Mouse (Mus musculus) brain, adult 2 months (tissue): Measurements from ENCODE around the gene Dgkh.
A peak's percentile ranks its signal among the peaks of the same experiment; 100 is the strongest.

Experiments
- DNase-seq: peaks from one replicate; pipeline ENCODE4 v3.0.0; 2011; ENCODE audit warnings: low read depth, low spot score

The Dgkh gene

GRCm38 (mm10) chr14:78538572-78539320 is 193.8 kb downstream of the Dgkh start:
- DNase-seq, result peak; percentile 69

GRCm38 (mm10) chr14:78537551-78537950 is 195.0 kb downstream of the Dgkh start:
- DNase-seq, result peak; percentile 72

GRCm38 (mm10) chr14:78536281-78537165 is 196.1 kb downstream of the Dgkh start, which contains the start of gene Akap11:
Gene Akap11 (minus strand): TSS chr14:78536808.
- peak; percentile 99 for DNase-seq

- DNase-seq, result peak; percentile 21
These were observed 197.2 kb downstream of the Dgkh start for GRCm38 (mm10) chr14:78535366-78535765.

- no peak for DNase-seq
These were observed 197.9 kb downstream of the Dgkh start for GRCm38 (mm10) chr14:78534651-78535050.

- DNase-seq, result no peak
These were observed 198.9 kb downstream of the Dgkh start for GRCm38 (mm10) chr14:78533701-78534100.

- no peak for DNase-seq
These were observed 200.2 kb downstream of the Dgkh start for GRCm38 (mm10) chr14:78532345-78532744.

GRCm38 (mm10) chr14:78530256-78530655 is 202.3 kb downstream of the Dgkh start:
- DNase-seq, result no peak

GRCm38 (mm10) chr14:78528461-78529425 is 203.8 kb downstream of the Dgkh start:
- no peak for DNase-seq

- no peak for DNase-seq
These were observed 205.7 kb downstream of the Dgkh start for GRCm38 (mm10) chr14:78526907-78527306.

- no peak for DNase-seq
These were observed 206.1 kb downstream of the Dgkh start for GRCm38 (mm10) chr14:78526475-78526874.

- no peak for DNase-seq
These were observed 206.7 kb downstream of the Dgkh start for GRCm38 (mm10) chr14:78525611-78526457.

GRCm38 (mm10) chr14:78525059-78525458 is 207.5 kb downstream of the Dgkh start:
- DNase-seq, result no peak

GRCm38 (mm10) chr14:78510713-78511112 is 221.9 kb downstream of the Dgkh start:
- DNase-seq, result peak; percentile 63

GRCm38 (mm10) chr14:78509791-78510190 is 222.8 kb downstream of the Dgkh start:
- no peak for DNase-seq
